Mouse (Mus musculus): ENCODE measurements around the gene Tacc2.
"Not testable (repeated sequence)": the region's sequence is repeated elsewhere in the genome, so short reads cannot be mapped to it uniquely, and the experiment has no call there.

The Tacc2 gene

DNA sequence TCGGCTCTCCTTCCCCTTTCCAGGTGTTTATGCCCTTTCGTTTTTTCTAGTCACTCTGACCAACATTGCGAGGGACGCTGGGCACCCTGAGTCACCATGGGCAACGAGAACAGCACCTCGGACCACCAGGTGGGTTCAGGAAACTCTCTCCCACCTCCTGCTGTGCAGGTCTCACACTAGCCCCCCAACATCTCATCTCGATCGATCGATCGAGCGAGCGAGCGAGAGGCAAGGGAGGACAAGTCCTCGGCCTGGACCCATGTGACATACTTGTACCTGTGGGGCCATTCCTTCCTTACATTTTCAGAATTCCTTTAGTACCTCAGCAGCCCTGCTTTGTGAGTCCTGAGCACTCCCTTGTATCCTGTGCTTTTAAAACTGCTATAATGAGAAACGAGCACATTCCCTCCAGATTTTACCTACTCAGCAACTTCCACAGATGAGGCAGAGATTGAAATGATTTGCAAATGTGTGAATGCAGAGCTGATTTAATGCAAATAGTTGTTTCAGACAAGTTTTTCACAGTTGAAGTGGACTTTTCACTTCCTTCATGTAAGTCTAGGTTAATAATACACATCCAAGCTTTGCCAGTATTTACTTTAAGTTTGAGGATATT, at the start of gene Tacc2:
Gene Tacc2 (plus strand): TSS at position 51 of the 616 bp plus-strand sequence.
- no peak for DNase-seq

DNA sequence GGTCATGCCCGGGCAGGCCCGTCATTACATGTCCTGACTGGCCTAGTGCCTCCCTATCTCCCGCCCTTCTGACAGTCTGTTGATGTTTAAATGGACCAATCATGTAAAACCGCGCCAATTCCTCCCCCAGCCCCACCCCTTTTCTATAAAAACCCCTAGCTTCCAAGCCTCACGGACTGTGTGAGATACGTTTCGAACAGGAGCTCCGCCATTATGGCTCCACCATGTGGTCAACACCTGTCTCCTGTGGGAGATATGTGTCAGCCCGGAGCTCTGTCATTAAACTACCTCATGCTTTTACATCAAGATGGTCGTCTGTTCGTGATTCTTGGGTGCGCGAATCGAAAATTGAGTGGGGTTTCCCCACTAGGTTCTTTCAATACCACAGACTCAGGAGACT, 46.1 kb upstream of the Tacc2 start:
- not testable (repeated sequence) for DNase-seq

DNA sequence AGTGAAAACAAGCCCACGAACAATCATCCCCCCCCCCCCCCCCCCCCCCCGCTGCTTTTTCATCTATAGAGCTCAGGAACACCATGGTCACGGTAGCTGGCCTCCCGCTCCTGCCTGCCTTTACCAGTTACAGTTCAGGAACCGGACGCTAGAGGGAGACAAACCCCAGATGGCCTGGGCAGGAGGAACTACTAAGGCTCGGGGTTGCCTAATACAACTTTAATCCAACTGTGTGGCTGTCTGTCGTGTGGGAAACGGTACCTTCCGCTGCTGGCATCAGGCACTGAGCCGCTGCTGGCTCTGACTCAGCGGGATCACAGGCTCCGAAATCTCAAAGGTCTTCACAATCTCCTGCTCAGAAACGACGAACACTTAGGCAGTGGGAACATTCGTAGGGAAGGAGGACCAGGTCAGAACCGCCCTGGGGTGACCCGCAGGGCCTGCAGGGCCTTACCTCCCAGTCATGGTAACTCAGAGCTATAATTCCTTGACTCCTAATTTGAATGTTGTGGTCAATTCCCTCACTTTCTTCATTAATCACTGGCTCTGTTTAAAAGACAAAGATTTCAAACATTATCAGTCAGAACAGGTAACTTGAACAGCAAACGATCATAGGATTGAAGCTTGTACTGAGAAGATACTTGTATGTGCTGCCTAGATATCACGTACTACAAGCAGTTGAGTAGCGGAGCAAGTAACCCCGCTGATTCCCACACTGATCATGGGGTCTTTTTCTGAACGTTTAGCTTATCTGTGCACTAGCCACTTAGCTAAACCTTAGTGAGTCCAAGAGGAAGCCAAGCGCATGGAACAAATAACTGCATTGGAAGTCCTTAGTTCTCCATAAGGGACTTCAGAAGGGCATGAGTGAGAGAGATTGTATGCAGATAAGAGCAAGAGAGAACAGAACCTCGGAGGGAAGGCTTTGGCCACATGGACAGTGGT, 43.6 kb upstream of the Tacc2 start:
- DNase-seq, result peak; percentile 81

DNA sequence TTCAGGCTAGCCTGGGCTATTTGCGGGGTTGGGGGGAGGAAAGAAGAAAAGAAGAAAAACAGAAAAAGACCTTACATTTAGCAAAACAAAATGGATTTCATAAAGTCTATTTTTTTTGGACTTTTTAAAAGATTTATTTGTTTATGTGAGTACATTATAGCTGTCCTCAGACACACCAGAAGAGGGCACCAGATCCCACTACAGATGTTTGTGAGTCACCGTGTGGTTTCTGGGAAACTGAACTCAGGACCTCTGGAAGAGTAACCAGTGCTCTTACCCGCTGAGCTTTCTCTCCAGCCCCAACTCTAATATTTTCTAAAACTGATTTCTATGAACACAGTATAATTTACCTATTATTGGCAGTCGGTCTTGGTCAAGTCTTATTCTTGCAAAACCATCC, 42.1 kb upstream of the Tacc2 start:
- no peak for DNase-seq

DNA sequence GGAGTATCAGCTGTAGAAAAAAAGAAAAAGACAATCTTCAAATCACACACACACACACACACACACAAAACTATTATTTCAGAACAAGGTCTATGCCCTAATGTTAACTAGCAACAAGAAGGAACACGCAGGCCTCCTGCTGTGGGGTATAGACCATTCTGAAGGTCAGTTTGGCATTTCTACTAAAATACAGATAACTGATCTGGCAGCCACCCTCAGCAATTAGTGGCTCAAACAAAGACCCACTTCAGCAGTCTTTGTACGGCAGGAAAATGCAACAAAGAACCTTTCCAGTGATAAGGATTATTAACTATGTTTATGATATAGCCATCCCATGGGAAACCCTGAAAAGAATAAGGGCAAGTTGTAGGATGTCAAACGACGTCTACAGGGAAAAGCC, 40.2 kb upstream of the Tacc2 start:
- DNase-seq, result no peak

DNA sequence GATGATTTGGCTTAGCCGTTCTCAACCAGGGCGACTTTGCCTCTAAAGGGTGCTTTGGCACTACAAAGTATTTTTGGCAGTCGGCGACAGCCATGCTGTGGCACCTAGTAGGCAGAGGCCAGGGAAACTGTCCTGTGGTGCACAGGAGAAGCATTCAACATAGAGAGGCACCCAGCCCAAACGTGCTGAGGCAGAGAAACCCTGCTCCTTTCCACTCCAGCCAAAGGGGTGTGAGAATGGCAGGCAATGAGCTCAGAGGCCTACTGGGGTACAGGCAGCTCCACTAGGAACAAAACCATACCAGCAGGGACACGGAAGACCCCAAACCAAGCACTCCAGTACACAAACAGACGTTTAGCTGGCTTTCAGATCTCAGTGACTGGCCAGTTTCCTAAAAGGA, 37.1 kb upstream of the Tacc2 start:
- no peak for DNase-seq

DNA sequence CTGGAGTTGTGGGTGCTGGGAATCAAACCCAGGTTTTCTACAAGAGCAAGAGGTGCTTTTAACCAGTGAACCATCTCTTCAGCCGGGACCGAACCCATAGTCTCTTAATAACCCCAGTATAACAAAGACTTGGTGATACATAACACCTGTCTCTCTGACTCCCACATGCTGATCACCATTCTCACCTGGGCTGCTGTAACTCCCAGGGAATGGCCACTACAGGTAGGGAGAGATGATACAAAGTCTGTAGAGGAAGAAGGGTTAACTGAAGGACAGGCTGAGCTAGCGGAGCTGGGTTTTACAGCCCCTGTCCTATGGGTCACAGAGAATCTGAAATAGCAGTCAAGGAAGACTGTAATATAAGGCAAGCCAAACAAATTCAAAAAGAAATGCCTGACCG, 34.1 kb upstream of the Tacc2 start:
- DNase-seq, result no peak

DNA sequence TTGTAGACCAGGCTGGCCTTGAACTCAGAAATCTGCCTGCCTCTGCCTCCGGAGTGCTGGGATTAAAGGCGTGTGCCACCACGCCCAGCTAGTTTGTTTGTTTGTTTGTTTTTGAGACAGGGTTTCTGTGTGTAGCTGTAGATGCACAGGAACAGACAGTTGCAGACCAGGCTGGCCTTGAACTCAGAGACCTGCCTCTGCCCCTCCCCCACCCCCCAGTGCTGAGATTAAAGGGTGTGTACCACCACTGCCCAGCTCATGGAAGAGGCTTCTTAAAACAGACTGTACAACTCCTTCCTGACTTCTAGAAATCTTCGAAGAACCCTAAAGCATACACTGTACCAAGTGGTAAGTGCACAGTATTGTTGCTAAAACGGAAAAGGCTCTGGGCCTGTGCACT, 31.8 kb upstream of the Tacc2 start:
- DNase-seq, result no peak

DNA sequence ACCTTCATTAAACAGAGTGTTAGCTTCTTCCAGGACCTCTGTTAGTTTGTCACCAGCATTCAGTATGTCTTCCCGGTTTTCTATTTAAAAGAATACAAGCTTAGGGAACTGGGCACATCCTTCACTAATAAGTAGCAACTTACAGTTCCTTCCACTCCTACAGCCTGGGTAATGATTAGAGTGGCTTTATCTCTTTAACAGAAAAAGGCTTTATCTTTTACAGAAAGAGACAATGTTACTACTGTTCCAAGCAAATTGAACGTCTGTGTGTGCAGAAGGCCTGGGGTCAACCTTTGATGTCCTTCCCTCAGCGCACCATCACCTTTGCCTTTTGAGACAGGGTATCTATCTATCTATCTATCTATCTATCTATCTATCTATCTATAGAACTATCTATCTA, 31.3 kb upstream of the Tacc2 start:
- DNase-seq, result no peak

DNA sequence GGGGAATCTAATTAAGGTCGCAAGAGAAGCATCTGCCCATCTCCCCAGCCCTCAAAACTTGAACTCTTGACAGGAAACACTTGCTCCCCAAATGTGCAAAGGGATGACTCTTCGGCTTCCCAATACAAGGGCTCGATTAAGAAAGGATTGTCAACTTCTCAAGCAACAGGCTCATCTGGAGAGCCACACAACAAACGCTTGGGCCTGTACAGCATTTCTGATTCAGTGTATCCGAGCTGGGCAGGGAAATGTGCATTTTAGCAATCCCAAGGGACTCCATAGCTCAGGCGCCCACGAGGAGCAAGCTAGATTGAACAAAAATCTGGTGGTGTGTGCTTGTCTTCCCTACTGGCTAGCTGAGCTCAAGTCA, 30.8 kb upstream of the Tacc2 start:
- no peak for DNase-seq

DNA sequence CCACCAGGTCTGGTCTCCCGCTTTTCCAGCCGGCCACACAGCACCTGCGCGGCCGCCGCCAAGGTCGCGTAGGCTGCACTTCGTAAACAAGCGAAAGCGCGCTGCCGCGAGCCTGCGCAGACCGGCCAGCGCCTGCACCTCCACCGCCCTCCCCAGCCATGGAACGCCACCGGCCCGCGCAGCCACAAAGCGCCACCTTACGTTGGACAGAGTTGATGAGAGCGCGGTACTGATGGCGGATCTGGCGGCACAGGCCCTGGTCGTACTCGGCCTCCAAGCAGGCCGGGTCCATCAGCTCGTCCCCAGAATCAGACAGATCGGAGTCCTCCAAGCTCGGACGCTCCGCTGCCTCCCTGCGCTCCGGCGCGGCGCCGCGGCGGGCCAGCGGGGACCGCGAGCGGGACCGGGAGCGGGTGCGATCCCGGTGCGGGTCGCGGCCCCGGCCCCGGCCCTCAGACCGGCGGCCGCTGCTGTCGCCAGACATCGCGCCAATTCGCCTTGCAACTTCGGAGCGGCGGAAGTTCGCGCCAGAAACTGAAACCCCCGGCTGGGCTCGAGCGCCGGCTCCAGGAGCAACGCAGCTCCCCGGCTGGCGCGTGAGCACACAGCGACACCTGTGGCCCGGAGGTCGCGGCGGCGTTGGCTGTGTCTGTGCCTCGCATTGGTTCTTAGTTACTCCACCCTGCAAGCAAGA, 30.3 kb upstream of the Tacc2 start:
- peak; percentile 94 for DNase-seq

DNA sequence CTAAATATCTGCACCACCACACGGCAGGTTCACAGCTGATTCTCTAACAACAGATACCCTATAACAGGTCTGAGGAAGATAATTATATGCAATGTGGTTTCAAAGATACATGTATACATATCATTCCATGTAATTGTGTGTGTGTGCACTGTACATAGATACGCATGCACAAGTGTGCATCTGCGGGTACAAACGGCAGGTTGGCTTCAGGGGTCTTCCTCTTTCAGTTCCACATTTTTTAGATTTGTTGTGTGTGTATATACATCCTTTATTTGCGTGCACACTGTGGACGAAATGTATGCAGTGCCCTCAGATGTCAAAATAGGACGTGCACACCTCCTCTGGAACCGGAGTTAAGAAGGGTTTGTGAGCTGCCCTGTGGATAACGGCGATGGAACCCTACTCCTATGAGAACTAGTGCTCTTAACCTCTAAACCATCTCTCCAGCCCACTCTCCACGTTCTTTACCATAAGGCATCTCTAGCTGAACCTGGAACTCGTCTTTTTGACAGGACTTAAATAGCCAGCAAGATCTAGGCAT, 29.5 kb upstream of the Tacc2 start:
- no peak for DNase-seq

DNA sequence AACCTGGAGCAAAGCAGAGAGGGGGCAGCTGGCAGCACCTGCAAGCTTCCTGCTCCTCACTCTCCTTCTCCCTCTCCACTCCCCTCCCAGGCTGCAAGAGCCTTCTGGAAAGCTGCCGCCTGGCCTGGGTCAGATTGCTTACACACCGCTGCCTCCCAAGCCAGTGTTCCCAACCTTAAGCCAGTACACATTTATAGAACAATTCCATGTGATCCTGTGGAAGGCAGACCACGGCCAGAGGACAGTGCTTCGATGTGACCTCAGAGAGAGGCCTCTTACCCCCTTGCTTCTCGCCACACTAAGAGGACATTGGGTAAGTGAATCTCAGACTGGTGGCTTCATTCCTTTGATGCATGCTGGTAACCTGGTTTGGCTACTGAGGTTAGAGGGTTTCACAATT, 24.5 kb upstream of the Tacc2 start:
- peak; percentile 87 for DNase-seq

DNA sequence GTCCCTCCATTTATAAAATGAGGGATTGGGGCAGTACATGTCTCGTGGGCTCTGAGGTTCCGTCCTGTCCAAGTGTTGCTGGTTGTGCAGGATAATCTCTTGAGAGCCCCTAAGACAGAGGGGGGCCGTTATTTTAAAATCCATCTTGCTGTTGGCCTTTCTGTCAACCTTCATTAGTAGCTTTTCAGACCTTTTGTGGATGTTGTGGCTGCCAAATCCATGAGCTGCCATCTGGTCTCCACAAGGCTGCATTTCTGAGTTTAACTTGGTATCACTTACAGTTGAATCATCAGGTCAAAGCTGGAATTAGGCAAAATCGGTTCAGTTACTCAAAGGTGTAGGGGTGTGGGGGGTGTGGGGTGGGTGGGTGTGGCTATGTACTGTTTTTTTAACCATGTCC, 23.9 kb upstream of the Tacc2 start:
- peak; percentile 73 for DNase-seq

DNA sequence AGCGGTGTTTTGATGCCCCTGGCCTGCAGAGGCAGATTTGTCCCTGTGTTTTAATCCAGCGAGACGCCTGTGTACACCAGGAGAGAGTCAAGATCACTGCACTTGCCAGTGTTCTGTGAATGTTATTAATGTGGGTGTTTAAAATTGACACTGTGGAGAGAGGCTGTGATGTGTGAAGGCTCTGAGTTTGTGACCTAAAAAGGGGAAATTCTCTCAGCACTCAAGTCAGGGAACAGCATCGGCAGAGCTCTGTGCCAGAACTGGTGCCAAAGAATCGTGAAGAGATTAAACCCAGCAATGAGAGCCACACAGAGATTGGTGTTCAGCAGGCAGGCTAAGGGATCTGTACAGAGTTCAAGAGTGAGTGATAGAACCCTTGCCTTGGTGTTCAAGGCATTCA, 21.6 kb upstream of the Tacc2 start:
- DNase-seq, result no peak

DNA sequence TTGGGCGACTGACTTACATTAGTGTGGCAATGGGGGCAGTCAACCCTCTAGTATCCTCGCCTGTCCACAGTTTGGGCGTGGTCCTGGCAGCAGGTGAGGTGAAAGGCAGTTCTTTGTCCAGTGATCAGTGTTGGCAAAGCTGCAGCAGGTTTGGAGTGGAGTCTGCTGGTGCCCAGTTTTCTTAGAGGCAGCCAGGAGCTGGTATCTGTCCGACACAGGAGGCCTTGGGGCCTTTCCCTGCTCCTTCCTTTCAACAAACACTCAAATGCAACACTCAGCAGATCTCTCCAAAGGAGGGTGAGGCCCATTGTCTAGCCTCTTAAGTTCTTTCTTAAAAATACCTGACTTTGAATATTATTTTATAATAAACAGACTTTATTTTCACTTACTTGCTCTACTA, 18.6 kb upstream of the Tacc2 start:
- DNase-seq, result no peak

DNA sequence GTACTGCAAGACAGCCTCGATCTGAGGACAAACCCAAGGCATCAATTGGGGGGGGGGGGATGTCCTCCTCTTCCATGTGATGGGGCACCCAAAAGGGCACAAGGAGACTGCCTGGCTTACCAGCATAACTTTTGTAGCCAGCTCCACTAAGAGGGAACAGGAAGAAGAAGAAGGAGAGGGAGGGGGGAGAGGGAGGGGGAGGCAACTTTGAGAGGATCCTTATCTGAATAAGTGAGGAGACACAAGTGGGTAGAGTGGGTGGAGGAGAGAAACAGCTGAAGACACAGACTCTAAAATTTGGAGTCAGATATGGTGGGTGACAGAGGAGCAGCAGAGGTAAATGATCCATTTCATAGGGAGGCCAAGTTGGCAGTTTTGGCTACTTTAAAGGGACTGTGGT, 16.3 kb upstream of the Tacc2 start:
- DNase-seq, result no peak

DNA sequence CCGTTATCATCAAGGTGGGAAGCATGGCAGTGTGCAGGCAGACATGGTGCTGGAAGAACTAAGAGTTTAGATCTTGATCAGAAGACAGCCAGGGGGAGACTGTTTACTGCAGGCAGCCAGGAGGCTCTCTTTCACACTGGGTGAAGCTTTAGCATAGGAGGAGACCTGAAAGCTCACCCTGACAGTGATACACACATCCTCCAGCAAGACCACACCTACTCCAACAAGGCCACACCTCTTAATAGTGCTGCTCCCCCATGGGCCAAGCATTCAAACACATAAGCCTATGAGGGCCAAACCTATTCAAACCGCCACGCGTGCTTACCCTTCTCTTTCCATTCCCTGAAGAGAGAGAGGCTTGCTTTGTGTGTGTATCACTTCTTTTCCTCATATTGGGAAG, 14.0 kb upstream of the Tacc2 start:
- DNase-seq, result no peak

DNA sequence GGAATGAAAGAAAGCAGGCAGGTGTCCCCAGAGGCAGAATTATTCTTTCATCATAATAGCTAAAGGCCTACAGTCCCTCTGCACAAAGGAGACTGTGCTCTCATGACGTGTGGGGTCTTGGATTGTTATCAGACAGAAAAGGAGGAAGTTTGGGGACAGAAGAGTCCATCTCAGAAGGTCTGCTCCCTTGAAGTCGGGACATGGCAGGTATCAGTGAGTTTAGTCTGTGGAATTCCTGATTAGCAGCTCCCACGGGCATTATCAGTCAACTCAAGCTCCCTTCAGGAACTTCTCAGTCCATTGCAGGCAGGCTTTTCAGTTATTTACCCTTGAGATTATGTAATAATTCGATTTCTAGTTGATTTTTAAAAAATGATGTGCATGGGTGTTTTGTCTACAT, 13.4 kb upstream of the Tacc2 start:
- DNase-seq, result no peak

DNA sequence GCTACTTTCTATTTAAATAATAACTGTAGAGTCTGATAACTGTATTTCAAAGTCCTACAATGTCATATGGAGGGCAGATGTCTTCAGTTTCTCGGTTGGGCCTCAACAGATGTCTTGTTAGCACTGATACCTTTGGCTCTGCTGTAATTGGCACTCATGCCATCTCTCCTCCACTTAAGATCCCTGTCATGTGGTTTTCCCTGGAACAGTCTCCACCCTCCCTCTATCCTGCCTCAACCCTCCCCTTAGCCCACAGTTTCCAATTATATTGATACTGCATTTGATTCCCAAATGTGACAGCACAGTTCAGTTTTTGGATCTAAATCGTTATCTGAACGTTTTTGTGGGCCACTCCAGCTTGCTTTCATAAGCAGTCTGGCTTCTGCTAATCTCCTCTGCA, 12.6 kb upstream of the Tacc2 start:
- DNase-seq, result no peak

DNA sequence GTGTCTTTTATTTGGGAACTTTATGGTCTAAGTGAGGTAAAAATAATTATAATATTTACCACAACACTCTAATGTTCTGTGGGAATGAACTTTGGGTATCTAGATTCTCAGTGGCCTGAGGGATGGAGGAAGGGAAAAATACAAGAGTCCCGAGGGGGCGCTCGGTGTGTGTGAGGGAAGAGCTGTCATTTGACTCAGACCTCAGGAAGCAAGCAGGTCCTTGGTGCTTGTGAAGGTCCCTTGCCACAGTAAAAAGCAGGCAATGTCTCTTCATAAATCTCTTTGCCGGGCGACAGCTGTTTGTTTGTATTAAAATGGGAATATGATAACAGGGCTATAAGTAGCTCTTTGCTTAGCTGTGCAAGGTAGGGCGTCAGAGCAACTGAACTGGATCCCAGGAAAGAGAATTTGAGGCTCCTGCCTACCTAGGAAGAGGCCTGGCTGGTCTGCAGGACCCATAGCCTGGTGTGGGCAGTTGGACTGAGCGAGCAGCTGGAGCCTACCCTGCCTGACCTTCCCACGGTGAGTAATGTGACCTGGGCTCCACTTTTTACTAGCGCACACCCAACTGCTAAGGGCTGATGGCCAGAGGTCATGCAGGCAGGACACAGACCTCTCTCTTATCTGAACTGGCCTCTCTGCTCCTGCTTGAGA, 8.3 kb upstream of the Tacc2 start:
- no peak for DNase-seq

DNA sequence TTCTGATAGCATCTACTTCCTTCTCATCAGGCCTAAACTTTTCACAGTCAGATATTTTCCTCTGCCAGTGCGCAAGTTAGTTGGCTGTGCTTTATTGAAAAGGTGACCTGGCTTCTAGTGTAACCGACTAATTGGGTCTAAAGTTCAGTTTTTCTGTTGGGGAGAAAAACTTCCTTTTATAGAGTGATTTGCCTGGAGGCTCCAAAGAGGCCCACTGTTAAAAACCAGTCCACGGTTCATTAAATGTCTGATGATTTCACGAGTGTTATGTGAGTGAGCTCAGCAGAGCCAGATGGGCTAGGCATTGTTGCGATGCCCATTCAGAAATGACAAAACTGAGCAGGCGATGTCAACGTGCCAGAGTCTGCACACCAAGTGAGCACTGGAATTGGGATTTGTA, 6.8 kb upstream of the Tacc2 start:
- DNase-seq, result no peak

DNA sequence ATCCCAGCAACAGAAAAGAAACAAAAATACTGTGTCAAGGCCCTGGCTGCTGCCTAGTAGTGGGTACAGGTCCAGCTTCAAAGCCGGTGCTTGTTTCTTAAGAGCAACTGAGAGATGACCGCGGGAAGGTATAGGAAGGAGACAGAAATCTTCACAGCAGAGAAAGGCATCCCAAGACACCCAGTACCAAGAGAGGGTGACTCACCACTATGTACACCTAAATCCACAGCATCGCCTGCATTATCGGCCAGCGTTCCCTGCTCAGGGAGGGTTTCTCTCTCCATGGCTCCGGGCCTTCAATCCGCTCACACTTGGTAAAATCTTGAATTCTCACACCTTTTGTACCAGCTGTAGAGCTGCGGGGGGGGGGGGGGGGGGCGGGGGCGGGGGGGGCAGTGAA, 4.4 kb upstream of the Tacc2 start, which contains the start of gene Nsmce4a:
Gene Nsmce4a (minus strand): TSS at position 298 of the 400 bp plus-strand sequence.
- no peak for DNase-seq
